Mouse (Mus musculus) brain, embryonic 14.5 days (tissue): ENCODE measurements around the gene Mark2.

Experiments
- CTCF ChIP-seq: fragments of 200-500 bp; IDR thresholded peaks from 2 replicates; pipeline ENCODE4 v1.5.1; 2012; ENCODE audit warnings: inconsistent platforms, mild to moderate bottlenecking, moderate library complexity, borderline replicate concordance; ENCODE audit not compliant: insufficient read depth, insufficient read length; ENCODE audit errors: extremely low read depth
- POLR2A ChIP-seq: fragments of 200-500 bp; IDR thresholded peaks from 2 replicates; pipeline ENCODE4 v1.6.1; 2012; ENCODE audit warnings: mild to moderate bottlenecking, inconsistent platforms, borderline replicate concordance; ENCODE audit not compliant: poor library complexity, insufficient read depth, insufficient read length, severe bottlenecking; ENCODE audit errors: extremely low read depth

- TF ChIP-seq CTCF = no peak
- no peak for TF ChIP-seq POLR2A
These were observed 66.4 kb downstream of the Mark2 start for GRCm38 (mm10) chr19:7275131-7275789.
